Mouse (Mus musculus): ENCODE results near the gene Man2c1. TPM values are rescaled to one million over a fixed set of nuclear protein-coding genes. Genes with fewer than 3 reads are reported as not detected.

Man2c1 gene
- total and polyA plus RNA-seq, 3 experiments, result 50.4 to 74.7 (median 59.2) TPM

GRCm38 (mm10) chr9:57144830-57145229 is 14.3 kb downstream of the Man2c1 start:
- no peaks in the 10 kb centered on the region for H3K79me2 ChIP-seq (replicated peaks; ENCODE audit: control insufficient read depth, extremely low read depth, insufficient read depth, poor library complexity, severe bottlenecking)
- H3K9me3 ChIP-seq (replicated peaks; ENCODE audit: low read length), result no peaks in the 10 kb centered on the region
- no peak for TF ChIP-seq MXI1 (IDR thresholded peaks at IDR 0.05; ENCODE audit: low read depth, low read length)
- no peak for TF ChIP-seq CHD1 (IDR thresholded peaks at IDR 0.05; ENCODE audit: low read depth, low read length)
- TF ChIP-seq MYC (IDR thresholded peaks at IDR 0.05; ENCODE audit: low read depth, low read length), result no peak
- TF ChIP-seq JUND (conservative IDR thresholded peaks at IDR 0.05; ENCODE audit: low read depth, low read length), result no peak
- TF ChIP-seq TCF12 (IDR thresholded peaks at IDR 0.05; ENCODE audit: low read depth, low read length), result no peak
- TF ChIP-seq ETS1 (conservative IDR thresholded peaks at IDR 0.05; ENCODE audit: low read depth, low read length), result no peak
- TF ChIP-seq EP300 (IDR thresholded peaks at IDR 0.05; ENCODE audit: low read length), result no peak
- no peak for TF ChIP-seq ZMIZ1 (IDR thresholded peaks at IDR 0.05; ENCODE audit: low read depth, low read length)
- TF ChIP-seq ZNF384 (IDR thresholded peaks at IDR 0.05; ENCODE audit: low read depth, low read length), result no peak
- TF ChIP-seq MAZ (IDR thresholded peaks at IDR 0.05; ENCODE audit: low read depth, low read length), result no peak
- no peak for TF ChIP-seq JUN (IDR thresholded peaks at IDR 0.05; ENCODE audit: insufficient read depth, low read depth, low read length)
- H3K4me2 ChIP-seq (ENCODE audit: insufficient read depth, low read depth, poor library complexity, severe bottlenecking), result no peak overlapping the region
- no peak overlapping the region for H3K27ac ChIP-seq (ENCODE audit: insufficient read depth, low read depth)
- no peaks in the 10 kb centered on the region for H3K27me3 ChIP-seq (replicated peaks)
- dilution Hi-C loops (cut with MboI; ENCODE audit: extremely low pct_ligation_motif_present, extremely low pct_unique_long_range_greater_than_20kb, low sequenced_read_pairs), result no loop called here
- no peak for DNase-seq (ENCODE audit: extremely low read depth)
- peaks cover 0 to 5% of the 10 kb centered on the region in 2 experiments; a peak in 2 of 4 replicates for H3K4me1 ChIP-seq (ENCODE audit: control insufficient read depth in 1 of 2, insufficient read depth in 2 of 2)
- peaks cover 25 to 52% of the 10 kb centered on the region in 2 experiments for H3K36me3 ChIP-seq (replicated peaks in 1 of 2; ENCODE audit: control insufficient read depth in 1 of 2, insufficient read depth in 1 of 2, low read length in 1 of 2)
- H3K4me3 ChIP-seq (replicated peaks in 1 of 3; ENCODE audit: low read depth in 2 of 3, low read length in 2 of 3, poor library complexity in 1 of 3), result no peak overlapping the region
- no peak overlapping the region for H3K9ac ChIP-seq (ENCODE audit: insufficient read depth, low read depth)
- in situ Hi-C loops (cut with MboI; ENCODE audit: low pct_ligation_motif_present, low pct_unique_long_range_greater_than_20kb, low sequenced_read_pairs), result loop anchor here (5.0 kb wide), 1 partner anchor 208 kb away; the partner anchor contains the start of gene Imp3

GRCm38 (mm10) chr9:57146451-57147066 is 16.1 kb downstream of the Man2c1 start:
- dilution Hi-C loops (cut with MboI; ENCODE audit: extremely low pct_ligation_motif_present, extremely low pct_unique_long_range_greater_than_20kb, low sequenced_read_pairs) (no loop called here), in situ Hi-C loops (cut with MboI; ENCODE audit: low pct_ligation_motif_present, low pct_unique_long_range_greater_than_20kb, low sequenced_read_pairs) (no loop called here)
- Histone ChIP-seq H3K4me3 (replicated peaks in 1 of 3; ENCODE audit: low read depth in 2 of 3, low read length in 2 of 3, poor library complexity in 1 of 3) (no peak overlapping the region), H3K27ac (ENCODE audit: insufficient read depth, low read depth) (no peak overlapping the region), H3K4me2 (ENCODE audit: insufficient read depth, low read depth, poor library complexity, severe bottlenecking) (no peak overlapping the region), H3K79me2 (replicated peaks; ENCODE audit: control insufficient read depth, extremely low read depth, insufficient read depth, poor library complexity, severe bottlenecking) (no peaks in the 10 kb centered on the region), H3K4me1 (ENCODE audit: control insufficient read depth in 1 of 2, insufficient read depth in 2 of 2) (peaks cover 0 to 11% of the 10 kb centered on the region in 2 experiments; a peak in 2 of 4 replicates), H3K9ac (ENCODE audit: insufficient read depth, low read depth) (no peak overlapping the region), H3K9me3 (replicated peaks; ENCODE audit: low read length) (no peaks in the 10 kb centered on the region), H3K36me3 (replicated peaks in 1 of 2; ENCODE audit: control insufficient read depth in 1 of 2, insufficient read depth in 1 of 2, low read length in 1 of 2) (peaks cover 8 to 35% of the 10 kb centered on the region in 2 experiments), H3K27me3 (replicated peaks) (no peaks in the 10 kb centered on the region)
- DNase-seq (ENCODE audit: extremely low read depth), result no peak
- TF ChIP-seq POLR2A (IDR thresholded peaks at IDR 0.05; ENCODE audit: low read depth, low read length), result no peak
- TF ChIP-seq MEF2A (IDR thresholded peaks at IDR 0.05; ENCODE audit: borderline replicate concordance, low read depth, low read length), result no peak
- no peak for TF ChIP-seq MAX (IDR thresholded peaks at IDR 0.05; ENCODE audit: low read length)
- no peak for TF ChIP-seq EP300 (IDR thresholded peaks at IDR 0.05; ENCODE audit: low read length)
- no peak for TF ChIP-seq RAD21 (IDR thresholded peaks at IDR 0.05; ENCODE audit: low read depth, low read length)
- no peak for TF ChIP-seq TBP (conservative IDR thresholded peaks at IDR 0.05; ENCODE audit: low read depth, low read length)
- TF ChIP-seq JUND (conservative IDR thresholded peaks at IDR 0.05; ENCODE audit: low read depth, low read length), result no peak
- TF ChIP-seq ZNF384 (IDR thresholded peaks at IDR 0.05; ENCODE audit: low read depth, low read length), result no peak
- TF ChIP-seq ELF1 (IDR thresholded peaks at IDR 0.05; ENCODE audit: low read depth, low read length), result no peak
- TF ChIP-seq CTCF (conservative IDR thresholded peaks at IDR 0.05 in 1 of 2, IDR thresholded peaks at IDR 0.05 in 1 of 2; ENCODE audit: low read depth in 2 of 2, low read length in 2 of 2), result no peak
